Mouse (Mus musculus) heart, adult 2 months (tissue): Measurements from ENCODE around the gene Epas1. TPM values are rescaled to one million over a fixed set of nuclear protein-coding genes. Genes with fewer than 3 reads are reported as not detected.
A peak's percentile ranks its signal among the peaks of the same experiment; 100 is the strongest.

Experiments
- DNase-seq, 2 experiments: peaks; one replicate each; pipeline ENCODE4 v3.0.0; 2021
- H3K27ac ChIP-seq: fragments of 200-600 bp; 2 replicates; pipeline ENCODE4 v1.8.1; 2022
- H3K27me3 ChIP-seq: fragments of 200-500 bp; 2 replicates; pipeline ENCODE4 v1.6.1; 2012; ENCODE audit warnings: mild to moderate bottlenecking, low read length, inconsistent platforms, mixed read lengths; ENCODE audit not compliant: control insufficient read depth, insufficient read depth
- H3K36me3 ChIP-seq: fragments of 200-500 bp; 2 replicates; pipeline ENCODE4 v1.6.1; 2012; ENCODE audit warnings: low read length, inconsistent platforms; ENCODE audit not compliant: control insufficient read depth, insufficient read depth
- H3K4me1 ChIP-seq: fragments of 200-500 bp; 2 replicates; pipeline ENCODE4 v1.6.1; 2011; ENCODE audit warnings: low read length; ENCODE audit not compliant: control insufficient read depth, insufficient read depth
- H3K4me3 ChIP-seq: fragments of 200-600 bp; 2 replicates; pipeline ENCODE4 v1.8.1; 2022
- H3K79me2 ChIP-seq: fragments of 200-500 bp; replicated peaks from 2 replicates; pipeline ENCODE4 v1.6.1; 2012; ENCODE audit warnings: mild to moderate bottlenecking, inconsistent platforms, low read length, moderate library complexity, mixed read lengths; ENCODE audit not compliant: control insufficient read depth, insufficient read depth
- H3K9ac ChIP-seq: fragments of 200-500 bp; 2 replicates; pipeline ENCODE4 v1.6.1; 2012; ENCODE audit warnings: low read depth, mild to moderate bottlenecking, control low read depth, inconsistent platforms, low read length, mixed read lengths
- CTCF ChIP-seq: fragments of 200-600 bp; IDR thresholded peaks from 2 replicates; pipeline ENCODE4 v1.8.1; 2022; ENCODE audit warnings: antibody characterized with exemption, mild to moderate bottlenecking, moderate library complexity
- EP300 ChIP-seq: fragments of 200-500 bp; IDR thresholded peaks from 2 replicates; pipeline ENCODE4 v1.6.1; 2011; ENCODE audit warnings: low read depth, low read length, control low read depth; ENCODE audit not compliant: insufficient read depth
- POLR2A ChIP-seq: fragments of 200-500 bp; IDR thresholded peaks from 2 replicates; pipeline ENCODE4 v1.6.1; 2011; ENCODE audit warnings: mild to moderate bottlenecking, low read depth, low read length, control low read depth; ENCODE audit not compliant: insufficient read depth
- WGBS: fragments of 180-500 bp; shearing (Covaris S2); methylation state at CpG from one replicate; pipeline ENCODE4 v1.1.7; 2018; 5-methylcytosine and 5-hydroxymethylcytosine counted together
- intact Hi-C: fragments of 180-260 bp; cut with DNase I; formaldehyde crosslinking; loops from one replicate; pipeline ENCODE4 v1.15.1; 2025
- polyA plus RNA-seq: library from polyadenylated mRNA; depleted of rRNA; stranded (reverse); fragments of >200 nt; gene quantifications from 2 replicates; pipeline ENCODE4 v1.2.3, GENCODE M21; 2012
- total RNA-seq, 2 experiments: library from RNA; stranded (reverse); gene quantifications; 2 replicates each; pipeline ENCODE4 v1.2.3; 2021

Epas1 gene
- total and polyA plus RNA-seq, 3 experiments: 119 to 277 (median 244) TPM

DNA sequence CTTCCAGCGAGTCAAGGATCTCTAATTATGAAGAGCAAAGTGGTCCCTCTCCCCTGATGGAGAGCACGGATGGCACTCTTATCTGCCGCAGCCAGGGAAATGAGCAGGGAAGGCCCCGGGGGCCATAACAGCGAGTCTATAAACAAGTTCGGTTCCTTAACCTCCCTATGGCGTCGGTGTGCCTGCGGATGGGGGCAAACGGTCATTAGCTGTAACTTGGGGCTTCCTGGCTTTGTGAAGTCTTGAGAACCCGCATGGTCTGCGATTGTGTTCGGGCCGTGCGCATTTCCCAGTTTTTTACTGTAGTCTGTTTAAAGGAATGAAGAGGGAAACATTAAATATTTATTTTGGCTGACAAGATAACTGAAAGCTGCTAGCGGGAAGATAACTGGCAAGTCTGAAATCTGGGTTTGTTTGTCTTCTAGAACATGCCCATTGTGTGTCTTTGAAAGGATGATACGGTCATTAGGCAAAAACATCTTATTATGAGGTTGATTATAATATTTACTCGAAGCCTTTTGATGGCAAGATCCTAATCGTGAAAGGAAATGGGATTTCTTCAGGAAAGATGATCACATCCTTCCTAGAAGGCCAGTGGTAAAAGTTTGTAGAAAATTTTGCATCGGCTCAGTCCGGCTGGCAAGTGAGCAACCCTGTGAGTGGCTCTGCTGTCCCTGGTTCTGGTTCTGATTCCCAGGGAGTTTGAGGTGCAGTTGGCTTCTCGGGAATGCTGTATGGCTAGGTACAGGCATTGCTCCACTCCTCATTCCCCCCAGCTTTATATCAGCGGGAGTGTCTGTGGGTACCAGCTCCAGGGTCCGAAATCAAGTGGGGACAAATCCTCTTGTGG, 61.7 kb downstream of the Epas1 start:
- intact Hi-C loops: no loop called here
- WGBS: 54% methylated on average over 24 of the region's 24 CpGs
- peaks cover 20% of the 10 kb centered on the region for H3K36me3 ChIP-seq
- H3K79me2 ChIP-seq: no peaks in the 10 kb centered on the region
- TF ChIP-seq POLR2A: no peak
- TF ChIP-seq EP300: no peak
- TF ChIP-seq CTCF: no peak
- no peak overlapping the region for H3K4me3 ChIP-seq
- peaks cover 5% of the 10 kb centered on the region for H3K4me1 ChIP-seq
- H3K27me3 ChIP-seq: no peaks in the 10 kb centered on the region
- DNase-seq: no peak
- no peak overlapping the region for H3K27ac ChIP-seq
- H3K9ac ChIP-seq: no peak overlapping the region

- H3K9ac ChIP-seq: no peak overlapping the region
- TF ChIP-seq EP300: no peak
- no peak for TF ChIP-seq POLR2A
- no peak for TF ChIP-seq CTCF
- H3K4me3 ChIP-seq: no peak overlapping the region
- H3K27ac ChIP-seq: no peak overlapping the region
- H3K36me3 ChIP-seq: peaks cover 7% of the 10 kb centered on the region
- WGBS: 82% methylated on average over 8 of the region's 8 CpGs
- H3K27me3 ChIP-seq: no peaks in the 10 kb centered on the region
- H3K4me1 ChIP-seq: no peaks in the 10 kb centered on the region
- intact Hi-C loops: no loop called here
- H3K79me2 ChIP-seq: no peaks in the 10 kb centered on the region
- DNase-seq: peak in 1 of 2 experiments; percentile 10
These were observed 68.7 kb downstream of the Epas1 start for GRCm38 (mm10) chr17:86822017-86822737.

DNA sequence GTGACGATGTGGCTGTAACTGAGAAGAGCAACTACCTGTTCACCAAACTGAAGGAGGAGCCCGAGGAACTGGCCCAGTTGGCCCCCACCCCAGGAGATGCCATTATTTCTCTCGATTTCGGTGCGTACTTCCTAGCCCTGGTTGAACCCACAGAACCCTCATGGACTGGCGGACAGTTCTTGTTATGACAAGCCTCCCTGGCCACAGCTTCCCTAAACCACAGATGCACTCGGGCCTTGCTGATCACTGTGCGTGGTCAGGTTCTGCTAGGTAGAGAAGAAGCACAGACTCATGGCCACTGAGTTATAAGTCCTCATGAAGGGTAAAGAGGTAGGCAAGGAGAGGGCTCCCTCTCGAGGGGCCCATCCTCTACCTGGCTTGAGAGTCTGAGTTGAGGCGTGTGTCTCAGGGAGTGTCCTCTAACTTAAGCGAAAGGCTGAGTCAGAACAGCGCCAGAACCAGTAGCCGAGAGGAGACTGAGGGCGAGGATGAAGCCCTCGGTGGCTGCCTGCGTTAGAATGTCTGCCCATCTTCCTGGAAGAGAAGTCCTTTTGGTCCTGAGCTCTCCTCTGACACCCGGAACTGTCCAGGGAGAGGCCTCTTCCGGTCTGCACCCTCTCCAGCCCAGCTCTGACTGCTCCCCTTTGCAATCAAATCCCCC, 71.1 kb downstream of the Epas1 start:
- intact Hi-C loops: no loop called here
- WGBS: 76% methylated on average over 18 of the region's 18 CpGs

GRCm38 (mm10) chr17:86825163-86825902, 71.8 kb downstream of the Epas1 start:
- 72% methylated on average over 9 of the region's 9 CpGs for WGBS
- peak in 1 of 2 experiments; percentile 2 for DNase-seq
- no peaks in the 10 kb centered on the region for H3K36me3 ChIP-seq
- intact Hi-C loops: no loop called here
- H3K9ac ChIP-seq: no peak overlapping the region
- no peak overlapping the region for H3K27ac ChIP-seq
- no peak overlapping the region for H3K4me3 ChIP-seq
- no peaks in the 10 kb centered on the region for H3K27me3 ChIP-seq
- no peaks in the 10 kb centered on the region for H3K4me1 ChIP-seq
- no peaks in the 10 kb centered on the region for H3K79me2 ChIP-seq
- TF ChIP-seq CTCF (no peak), EP300 (no peak), POLR2A (no peak)

More for the DNA sequence above, 71.1 kb downstream of the Epas1 start:
- Histone ChIP-seq H3K36me3 (no peaks in the 10 kb centered on the region), H3K4me1 (no peaks in the 10 kb centered on the region), H3K27ac (no peak overlapping the region), H3K79me2 (no peaks in the 10 kb centered on the region), H3K4me3 (no peak overlapping the region), H3K9ac (no peak overlapping the region), H3K27me3 (no peaks in the 10 kb centered on the region)
- peak in 1 of 2 experiments; percentile 6 for DNase-seq
- TF ChIP-seq CTCF: no peak
- TF ChIP-seq EP300: no peak
- no peak for TF ChIP-seq POLR2A

DNA sequence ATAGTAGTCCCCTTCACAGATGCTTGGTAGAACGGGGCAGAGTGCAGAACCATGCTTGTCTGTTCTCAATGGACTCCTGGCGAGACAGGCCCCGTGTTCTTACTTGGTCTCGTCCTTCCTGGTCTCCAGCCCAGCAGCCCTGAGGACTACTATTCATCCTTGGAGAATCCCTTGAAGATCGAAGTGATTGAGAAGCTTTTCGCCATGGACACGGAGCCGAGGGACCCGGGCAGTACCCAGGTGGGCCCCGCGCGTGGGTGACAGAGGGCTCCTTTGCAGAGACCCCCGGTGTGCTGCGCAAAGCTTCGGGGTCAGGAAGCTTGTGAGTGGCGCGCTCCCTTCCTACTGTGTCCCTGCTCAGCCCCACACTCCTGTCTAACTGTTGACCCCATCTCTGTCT, 72.9 kb downstream of the Epas1 start:
- peak in 1 of 2 experiments; percentile 2 for DNase-seq
- intact Hi-C loops: no loop called here

More for the DNA sequence above, 72.9 kb downstream of the Epas1 start:
- Histone ChIP-seq H3K9ac (no peak overlapping the region), H3K4me3 (no peak overlapping the region), H3K4me1 (no peaks in the 10 kb centered on the region), H3K27ac (no peak overlapping the region), H3K27me3 (no peaks in the 10 kb centered on the region), H3K36me3 (no peaks in the 10 kb centered on the region), H3K79me2 (no peaks in the 10 kb centered on the region)
- WGBS: 92% methylated on average over 17 of the region's 17 CpGs
- TF ChIP-seq POLR2A: no peak
- TF ChIP-seq EP300: no peak
- no peak for TF ChIP-seq CTCF
